Mouse (Mus musculus) kidney, embryonic 15.5 days (tissue): ENCODE data around the gene Nat9. TPM values are rescaled to one million over a fixed set of nuclear protein-coding genes. Genes with fewer than 3 reads are reported as not detected.
A peak's percentile ranks its signal among the peaks of the same experiment; 100 is the strongest.

Experiments
- ATAC-seq: fragments of 200-750 bp; cut with Nextera tagmentation; replicated peaks from 2 replicates; pipeline ENCODE4 v1.8.0; 2017; ENCODE audit warnings: moderate TSS enrichment; ENCODE audit not compliant: low FRiP score
- H3K27ac ChIP-seq: fragments of 300-500 bp; sonication (generic); 2 replicates; pipeline ENCODE4 v1.5.1; 2015; ENCODE audit warnings: mild to moderate bottlenecking, inconsistent platforms
- H3K27me3 ChIP-seq: fragments of 300-500 bp; sonication (generic); 2 replicates; pipeline ENCODE4 v1.6.1; 2015; ENCODE audit warnings: inconsistent platforms
- H3K36me3 ChIP-seq: fragments of 300-500 bp; sonication (generic); 2 replicates; pipeline ENCODE4 v1.6.1; 2015; ENCODE audit warnings: inconsistent platforms
- H3K4me1 ChIP-seq: fragments of 300-500 bp; sonication (generic); 2 replicates; pipeline ENCODE4 v1.6.1; 2015; ENCODE audit warnings: inconsistent platforms
- H3K4me2 ChIP-seq: fragments of 300-500 bp; sonication (generic); 2 replicates; pipeline ENCODE4 v1.6.1; 2015; ENCODE audit warnings: moderate library complexity, mild to moderate bottlenecking, inconsistent platforms
- H3K4me3 ChIP-seq: fragments of 300-500 bp; sonication (generic); replicated peaks from 2 replicates; pipeline ENCODE4 v1.5.1; 2015; ENCODE audit warnings: mild to moderate bottlenecking, inconsistent platforms
- H3K9ac ChIP-seq: fragments of 300-500 bp; sonication (generic); 2 replicates; pipeline ENCODE4 v1.6.1; 2015; ENCODE audit warnings: mild to moderate bottlenecking, inconsistent platforms
- H3K9me3 ChIP-seq: fragments of 300-500 bp; sonication (generic); replicated peaks from 2 replicates; pipeline ENCODE4 v1.6.1; 2016; ENCODE audit warnings: inconsistent platforms
- WGBS: fragments of 180-500 bp; shearing (Covaris S2); methylation state at CpG from one replicate; pipeline ENCODE4 v1.1.7; 2015; ENCODE audit warnings: mixed read lengths; 5-methylcytosine and 5-hydroxymethylcytosine counted together
- polyA plus RNA-seq: library from polyadenylated mRNA; unstranded; fragments of >200 nt; fragmentation: Nextera tagmentation; extraction: Ambion mirVana; gene quantifications from 2 replicates; pipeline ENCODE4 v1.2.1, GENCODE M21; 2015

Nat9 gene
- polyA plus RNA-seq, 1 experiment from 2014 or later: 21.5 TPM

DNA sequence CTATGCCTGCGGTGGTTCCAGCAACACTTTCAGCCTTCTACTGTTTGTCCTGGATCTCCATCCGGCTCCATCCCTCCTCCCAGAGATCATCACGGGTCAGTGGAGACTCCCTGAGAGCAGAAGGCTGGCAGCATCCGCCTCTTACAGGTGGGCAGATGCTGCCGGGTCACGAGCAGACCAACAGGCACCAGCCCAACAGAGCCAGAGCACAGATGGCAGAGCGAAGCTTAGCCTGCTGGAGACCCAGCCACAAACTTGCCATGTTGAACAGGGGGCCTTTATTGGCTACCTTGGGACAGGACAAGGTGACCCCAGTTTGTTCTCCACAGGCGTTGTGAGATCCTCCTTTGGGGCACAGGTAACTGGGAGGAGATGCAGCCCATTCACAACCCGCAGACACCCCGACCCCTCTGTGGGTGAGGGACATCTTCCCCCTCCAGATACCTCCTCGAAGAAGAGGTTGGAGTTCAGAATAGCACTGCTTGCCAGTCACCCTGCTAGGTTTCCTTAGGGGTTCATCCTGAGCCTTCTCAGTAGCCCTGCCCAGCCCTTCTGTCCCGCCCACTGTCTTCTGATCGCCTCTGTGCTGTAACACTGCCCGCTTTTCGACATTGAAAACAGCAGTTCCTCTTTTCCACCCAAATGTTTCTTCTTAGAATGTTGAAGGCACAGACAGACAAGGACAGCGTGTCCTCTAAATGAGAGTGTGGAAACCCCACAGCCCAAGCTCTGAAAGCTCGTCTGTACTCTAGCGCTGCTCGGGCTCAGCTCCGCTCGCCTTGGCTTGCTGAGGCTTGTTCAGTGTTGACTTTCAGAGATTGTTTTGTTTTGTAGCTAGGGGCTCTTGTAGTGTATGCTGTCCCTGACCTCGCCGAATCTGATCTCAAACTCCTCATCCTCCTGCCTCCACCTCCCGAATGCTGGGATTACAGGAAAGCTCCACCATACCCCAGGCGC lies 21.4 kb upstream of the Nat9 start:
- peaks cover 40% of the 10 kb centered on the region for H3K36me3 ChIP-seq
- ATAC-seq: no peak
- H3K4me3 ChIP-seq: no peak overlapping the region
- peaks cover 5% of the 10 kb centered on the region; the same call in 1 of the 2 replicates for H3K27me3 ChIP-seq
- no peaks in the 10 kb centered on the region for H3K9me3 ChIP-seq
- no peak overlapping the region for H3K9ac ChIP-seq
- no peak overlapping the region for H3K4me2 ChIP-seq
- WGBS: 75% methylated on average over 25 of the region's 25 CpGs
- peaks cover 16% of the 10 kb centered on the region for H3K4me1 ChIP-seq
- no peak overlapping the region for H3K27ac ChIP-seq

DNA sequence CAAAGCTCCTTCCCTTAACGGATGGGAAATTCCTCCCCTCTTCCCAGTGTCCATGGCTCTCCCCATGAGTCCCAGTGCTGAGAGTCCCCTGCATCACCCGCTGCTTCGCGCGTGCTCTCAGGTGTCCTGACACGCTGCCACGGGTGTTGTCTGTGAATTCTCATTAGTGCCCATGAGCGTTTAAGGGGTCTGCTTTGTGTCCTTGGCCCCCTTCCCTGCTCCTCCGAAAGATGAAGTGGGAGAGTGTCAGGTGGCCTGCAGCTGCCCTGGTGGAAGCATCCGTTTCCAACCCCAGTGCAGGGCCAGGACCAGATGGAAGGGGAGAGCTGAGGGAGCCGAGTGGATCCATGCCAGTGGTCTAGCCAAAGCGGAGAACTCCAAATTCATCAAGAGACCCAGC lies 20.5 kb upstream of the Nat9 start:
- Histone ChIP-seq H3K36me3 (peaks cover 40% of the 10 kb centered on the region), H3K4me2 (no peak overlapping the region), H3K4me1 (peaks cover 10% of the 10 kb centered on the region), H3K27ac (no peak overlapping the region), H3K27me3 (peaks cover 7% of the 10 kb centered on the region; the same call in 1 of the 2 replicates), H3K4me3 (no peak overlapping the region), H3K9ac (no peak overlapping the region), H3K9me3 (no peaks in the 10 kb centered on the region)
- WGBS: 78% methylated on average over 12 of the region's 12 CpGs
- no peak for ATAC-seq

DNA sequence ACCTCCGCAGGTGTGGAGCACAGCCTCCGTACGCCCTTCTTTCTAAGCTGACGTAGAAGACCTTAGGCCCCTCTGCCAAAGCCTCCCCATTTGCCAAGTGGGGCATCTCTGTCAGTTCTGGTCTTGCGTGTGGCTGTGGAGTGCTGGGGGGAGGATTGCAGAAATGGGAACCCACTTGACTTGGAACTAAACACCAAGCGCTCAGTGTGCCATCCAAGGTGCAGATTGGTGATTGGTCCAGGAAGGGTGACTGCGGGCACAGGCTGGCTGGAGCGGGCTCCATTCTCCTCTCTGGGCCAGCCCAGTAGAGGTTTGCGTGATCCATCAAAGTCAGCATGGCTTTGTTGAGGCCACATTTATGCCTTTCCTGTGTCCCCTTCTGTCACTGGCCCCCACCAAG lies 15.1 kb upstream of the Nat9 start:
- ATAC-seq: no peak

GRCm38 (mm10) chr11:115202316-115202715 lies 14.7 kb upstream of the Nat9 start:
- Histone ChIP-seq H3K4me3 (no peak overlapping the region), H3K4me1 (no peaks in the 10 kb centered on the region), H3K36me3 (peaks cover 50% of the 10 kb centered on the region), H3K9ac (no peak overlapping the region), H3K4me2 (no peak overlapping the region), H3K9me3 (no peaks in the 10 kb centered on the region), H3K27ac (no peak overlapping the region), H3K27me3 (peaks cover 7% of the 10 kb centered on the region; the same call in 1 of the 2 replicates)
- whole genome bisulfite sequencing: 17% methylated on average over 12 of the region's 12 CpGs
- ATAC-seq: peak; percentile 63

More for the DNA sequence above, 15.1 kb upstream of the Nat9 start:
- no peaks in the 10 kb centered on the region for H3K9me3 ChIP-seq
- peaks cover 47% of the 10 kb centered on the region for H3K36me3 ChIP-seq
- 95% methylated on average over 9 of the region's 9 CpGs for WGBS
- peaks cover 7% of the 10 kb centered on the region; the same call in 1 of the 2 replicates for H3K27me3 ChIP-seq
- H3K4me2 ChIP-seq: no peak overlapping the region
- H3K27ac ChIP-seq: no peak overlapping the region
- no peaks in the 10 kb centered on the region for H3K4me1 ChIP-seq
- H3K4me3 ChIP-seq: no peak overlapping the region
- H3K9ac ChIP-seq: no peak overlapping the region

- H3K4me3 ChIP-seq: no peak overlapping the region
- 79% methylated on average over 4 of the region's 4 CpGs for WGBS
- H3K9ac ChIP-seq: no peak overlapping the region
- peaks cover 36% of the 10 kb centered on the region for H3K36me3 ChIP-seq
- no peak overlapping the region for H3K27ac ChIP-seq
- no peaks in the 10 kb centered on the region for H3K9me3 ChIP-seq
- 0 out of 2 replicates have a peak, but pooled peaks cover 2% of the 10 kb centered on the region for H3K27me3 ChIP-seq
- no peak overlapping the region for H3K4me2 ChIP-seq
- no peak for ATAC-seq
- no peaks in the 10 kb centered on the region for H3K4me1 ChIP-seq
Measured at GRCm38 (mm10) chr11:115200520-115200919, 12.9 kb upstream of the Nat9 start.

DNA sequence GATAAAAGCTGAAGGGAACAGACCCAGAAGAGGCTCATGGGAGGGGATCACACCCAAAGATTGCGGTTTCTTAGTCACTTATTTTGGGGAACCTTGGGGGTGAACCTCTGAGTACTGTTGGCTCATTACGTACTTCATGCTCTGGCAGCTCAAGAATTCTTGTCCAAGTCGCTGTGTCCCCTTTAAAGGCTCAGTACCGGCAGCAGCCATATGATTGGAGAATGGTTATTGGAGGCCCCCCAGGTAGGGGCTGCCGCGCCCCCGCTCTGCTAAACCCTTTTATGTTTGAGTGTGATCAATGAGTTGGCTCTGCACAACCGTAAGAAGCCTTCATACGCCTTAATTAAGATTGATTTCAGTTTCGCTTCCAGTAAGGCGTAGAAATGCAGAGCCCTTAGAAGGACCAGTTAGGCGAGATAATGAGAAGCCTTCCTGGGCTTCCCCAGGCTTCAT lies 11.3 kb upstream of the Nat9 start:
- H3K9ac ChIP-seq: no peak overlapping the region
- no peak overlapping the region for H3K27ac ChIP-seq
- ATAC-seq: no peak
- no peak overlapping the region for H3K4me2 ChIP-seq
- no peaks in the 10 kb centered on the region for H3K9me3 ChIP-seq
- H3K4me1 ChIP-seq: no peaks in the 10 kb centered on the region
- H3K4me3 ChIP-seq: no peak overlapping the region
- 54% methylated on average over 12 of the region's 12 CpGs for WGBS
- peaks cover 26% of the 10 kb centered on the region; the same call in 1 of the 2 replicates for H3K36me3 ChIP-seq
- 0 out of 2 replicates have a peak, but pooled peaks cover 2% of the 10 kb centered on the region for H3K27me3 ChIP-seq

- Histone ChIP-seq H3K9ac (no peak overlapping the region), H3K4me3 (no peak overlapping the region), H3K27me3 (no peaks in the 10 kb centered on the region), H3K27ac (no peak overlapping the region), H3K36me3 (peaks cover 24% of the 10 kb centered on the region; the same call in 1 of the 2 replicates), H3K9me3 (no peaks in the 10 kb centered on the region), H3K4me1 (no peaks in the 10 kb centered on the region), H3K4me2 (no peak overlapping the region)
- 83% methylated on average over 8 of the region's 8 CpGs for WGBS
- ATAC-seq: no peak
Measured at GRCm38 (mm10) chr11:115197558-115197957, 9.9 kb upstream of the Nat9 start.

DNA sequence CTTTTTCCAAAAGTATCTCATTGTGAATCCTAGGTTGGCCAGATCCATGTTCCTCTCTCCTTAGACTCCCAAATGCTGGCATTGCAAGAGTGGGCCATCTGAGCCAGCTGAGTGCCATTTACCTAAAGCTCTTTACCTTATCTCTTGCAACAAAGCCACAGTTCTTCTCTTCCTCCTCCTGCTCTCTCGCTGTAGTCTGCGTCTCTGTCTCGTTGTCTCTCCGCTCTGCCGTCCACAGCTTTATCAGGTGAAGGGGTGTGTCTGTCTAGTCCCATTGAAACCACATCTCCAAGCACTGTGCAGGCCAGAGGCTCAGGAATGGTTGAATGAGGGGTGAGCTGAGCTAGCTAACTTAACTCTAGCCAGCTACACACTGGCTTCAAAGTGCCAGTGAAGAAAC lies 8.3 kb upstream of the Nat9 start:
- peaks cover 18% of the 10 kb centered on the region; the same call in 1 of the 2 replicates for H3K36me3 ChIP-seq
- ATAC-seq: no peak
- no peak overlapping the region for H3K4me3 ChIP-seq
- WGBS: 91% methylated on average over 5 of the region's 5 CpGs
- no peak overlapping the region for H3K9ac ChIP-seq
- H3K27me3 ChIP-seq: no peaks in the 10 kb centered on the region
- H3K4me2 ChIP-seq: no peak overlapping the region
- H3K4me1 ChIP-seq: peaks cover 5% of the 10 kb centered on the region; the same call in 1 of the 2 replicates
- no peak overlapping the region for H3K27ac ChIP-seq
- H3K9me3 ChIP-seq: no peaks in the 10 kb centered on the region

GRCm38 (mm10) chr11:115194693-115195092 lies 7.0 kb upstream of the Nat9 start:
- Histone ChIP-seq H3K9me3 (no peaks in the 10 kb centered on the region), H3K27me3 (no peaks in the 10 kb centered on the region), H3K27ac (no peak overlapping the region), H3K9ac (no peak overlapping the region), H3K4me2 (no peak overlapping the region), H3K4me1 (peaks cover 5% of the 10 kb centered on the region; the same call in 1 of the 2 replicates), H3K36me3 (peaks cover 13% of the 10 kb centered on the region; the same call in 1 of the 2 replicates), H3K4me3 (no peak overlapping the region)
- no peak for ATAC-seq
- 84% methylated on average over 6 of the region's 6 CpGs for WGBS

DNA sequence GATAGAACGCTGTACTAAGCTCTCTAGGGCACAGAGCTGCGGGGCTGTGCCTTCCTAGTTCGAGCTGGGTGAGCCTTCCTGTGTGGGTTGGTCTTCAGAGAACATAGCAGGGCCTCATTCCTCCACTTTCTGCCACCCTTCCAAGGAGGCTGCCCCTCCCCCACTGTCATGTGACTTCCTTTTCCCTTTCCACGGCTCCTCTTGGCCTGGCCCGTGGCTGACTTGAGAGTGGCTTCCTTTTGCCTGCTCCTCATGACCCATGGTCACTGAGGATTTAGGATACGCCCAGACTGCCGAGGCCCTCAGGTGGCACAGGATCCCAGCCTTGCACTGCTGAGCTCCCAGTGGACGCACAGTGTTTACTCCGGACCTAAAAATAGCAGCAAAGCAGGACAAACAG lies 4.5 kb upstream of the Nat9 start:
- Histone ChIP-seq H3K9me3 (no peaks in the 10 kb centered on the region), H3K4me1 (peaks cover 13% of the 10 kb centered on the region), H3K36me3 (peaks cover 7% of the 10 kb centered on the region; the same call in 1 of the 2 replicates), H3K27me3 (no peaks in the 10 kb centered on the region), H3K9ac (no peak overlapping the region), H3K27ac (0 out of 2 replicates have a peak overlapping the region, but pooled peaks have one; percentile 13), H3K4me2 (no peak overlapping the region), H3K4me3 (no peak overlapping the region)
- no peak for ATAC-seq
- 58% methylated on average over 9 of the region's 9 CpGs for WGBS

- 88% methylated on average over 6 of the region's 6 CpGs for whole genome bisulfite sequencing
- no peaks in the 10 kb centered on the region for H3K9me3 ChIP-seq
- H3K27me3 ChIP-seq: no peaks in the 10 kb centered on the region
- H3K4me1 ChIP-seq: peaks cover 25% of the 10 kb centered on the region
- no peak for ATAC-seq
- no peak overlapping the region for H3K4me2 ChIP-seq
- H3K27ac ChIP-seq: no peak overlapping the region
- no peak overlapping the region for H3K4me3 ChIP-seq
- no peak overlapping the region for H3K9ac ChIP-seq
- peaks cover 5% of the 10 kb centered on the region; the same call in 1 of the 2 replicates for H3K36me3 ChIP-seq
Measured at GRCm38 (mm10) chr11:115189304-115189703, 1.6 kb upstream of the Nat9 start.

DNA sequence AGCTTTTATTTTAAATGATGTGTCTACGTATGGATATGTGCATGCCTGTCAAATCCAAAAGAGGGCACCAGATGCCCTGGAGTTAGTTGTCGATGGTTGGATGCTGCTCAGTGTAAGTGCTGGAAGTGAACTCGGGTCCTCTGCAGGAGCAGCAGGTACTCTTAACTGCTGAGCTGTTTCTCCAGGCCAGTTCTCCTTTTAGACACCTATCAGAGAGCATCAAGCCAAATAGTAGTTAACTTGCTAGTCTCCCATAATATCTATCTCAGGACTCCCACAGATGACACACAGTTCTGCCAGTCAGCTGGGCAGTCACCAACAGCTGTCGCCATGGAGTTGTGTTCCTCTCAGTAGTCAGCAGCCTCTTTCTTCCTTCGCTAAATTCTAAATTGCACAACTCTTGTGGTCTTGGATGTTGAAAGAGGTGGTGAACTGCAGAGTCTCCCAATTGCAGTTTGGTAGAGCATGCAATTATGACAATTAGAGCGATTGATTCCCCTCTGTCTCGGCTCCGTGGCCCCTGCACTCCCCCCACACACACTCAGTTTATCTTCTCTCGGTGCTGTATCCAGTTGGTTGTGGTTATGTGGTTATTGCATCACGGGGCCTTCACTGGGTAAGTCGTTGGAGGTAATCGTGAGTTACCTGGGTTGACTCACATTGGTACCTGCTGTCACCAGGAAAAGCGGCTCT lies 1.0 kb upstream of the Nat9 start:
- no peaks in the 10 kb centered on the region for H3K9me3 ChIP-seq
- peaks cover 5% of the 10 kb centered on the region; the same call in 1 of the 2 replicates for H3K36me3 ChIP-seq
- H3K27ac ChIP-seq: no peak overlapping the region
- ATAC-seq: no peak
- no peak overlapping the region for H3K4me2 ChIP-seq
- H3K27me3 ChIP-seq: no peaks in the 10 kb centered on the region
- no peak overlapping the region for H3K9ac ChIP-seq
- WGBS: 89% methylated on average over 13 of the region's 13 CpGs
- peaks cover 25% of the 10 kb centered on the region for H3K4me1 ChIP-seq
- no peak overlapping the region for H3K4me3 ChIP-seq
